Mouse (Mus musculus) spleen, embryonic (tissue): ENCODE results near the gene Sppl3.

ENCODE experiments used
- CTCF ChIA-PET: fragments of 350-600 bp; sonication (Branson Sonifier 250); formaldehyde crosslinking; loops from one replicate; lab custom pipeline; 2022; lab: Charles Lee

Gene Sppl3

DNA sequence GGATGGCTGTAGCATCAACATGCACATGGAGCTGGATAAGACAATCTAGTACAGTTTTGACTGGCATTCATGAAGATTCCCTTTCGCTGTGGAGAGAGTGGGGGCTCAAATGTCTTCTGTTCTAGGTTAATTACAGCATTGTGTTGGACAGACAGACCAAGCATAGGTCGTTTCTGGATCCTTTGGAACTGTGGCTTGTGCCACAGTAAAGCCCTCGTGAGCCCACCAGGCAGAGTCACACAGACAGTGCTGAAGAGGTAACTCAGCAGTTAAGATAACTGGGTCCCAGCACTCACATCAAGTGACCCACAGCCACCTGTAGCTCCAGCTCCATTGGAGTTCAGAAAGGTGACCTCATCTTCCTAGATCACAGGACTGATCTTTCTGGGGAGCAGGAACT, 18.6 kb downstream of the Sppl3 start:
- CTCF ChIA-PET: interaction anchor here (0.5 kb wide), 1 partner anchor 10 kb away, joined by 13 read pairs; no protein-coding TSS in a partner anchor

DNA sequence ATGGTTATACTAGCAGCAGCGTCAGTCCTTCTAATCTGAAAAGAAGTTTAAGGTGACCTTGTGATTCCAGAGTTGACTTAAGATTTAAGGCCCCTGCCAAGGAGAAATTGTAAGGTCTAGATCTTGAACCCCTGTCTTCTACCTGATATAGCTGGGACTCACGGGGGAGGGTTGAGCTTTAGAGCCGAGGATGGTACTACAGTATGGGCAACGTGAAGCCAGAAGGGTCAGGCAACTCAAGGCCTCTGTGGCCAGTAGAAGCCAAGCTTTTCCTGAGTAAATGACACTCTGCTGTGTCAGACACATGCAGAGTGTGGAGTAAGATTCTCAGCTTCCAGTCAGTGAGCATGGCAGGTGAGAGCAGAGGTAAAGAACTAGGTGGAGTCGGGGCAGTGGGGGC, 20.6 kb downstream of the Sppl3 start:
- CTCF ChIA-PET: no interaction called here

DNA sequence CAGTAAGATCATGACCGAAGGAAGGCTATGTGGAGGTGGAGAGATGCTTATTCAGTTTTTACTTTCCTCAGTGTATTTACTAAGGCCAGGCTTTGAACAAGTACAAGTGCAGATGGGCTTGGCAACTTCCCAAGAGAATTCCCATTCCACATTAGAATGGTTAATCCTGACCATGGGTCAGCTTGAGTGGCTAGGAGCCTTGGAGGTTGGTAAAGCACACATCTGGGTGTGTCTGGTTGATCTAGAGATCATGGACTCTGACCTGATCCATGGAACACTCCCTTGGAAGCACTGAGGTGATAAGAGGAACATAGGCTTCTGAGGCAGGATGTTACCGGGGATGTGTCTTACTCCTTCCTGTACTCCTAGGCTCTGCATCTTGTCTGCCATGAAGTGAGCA, 21.7 kb downstream of the Sppl3 start:
- CTCF ChIA-PET: no interaction called here

DNA sequence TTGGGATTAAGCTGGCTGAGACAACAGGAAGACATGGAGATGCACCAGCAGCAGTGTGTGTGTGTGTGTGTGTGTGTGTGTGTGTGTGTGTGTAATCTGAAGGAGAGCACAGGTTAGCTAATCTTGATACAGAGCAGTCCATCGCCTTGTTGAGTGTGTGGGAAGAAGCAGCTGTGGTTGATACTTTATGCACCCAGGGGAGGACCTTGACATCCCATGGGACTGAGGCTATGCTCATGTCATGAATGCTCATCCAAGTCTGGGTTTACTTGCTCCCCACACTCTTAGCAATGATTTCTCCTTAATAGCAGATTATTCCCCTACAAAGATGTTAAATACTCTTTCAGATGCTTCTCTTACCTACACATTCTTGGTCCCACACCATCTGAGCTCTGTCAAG, 24.3 kb downstream of the Sppl3 start:
- CTCF ChIA-PET: no interaction called here

DNA sequence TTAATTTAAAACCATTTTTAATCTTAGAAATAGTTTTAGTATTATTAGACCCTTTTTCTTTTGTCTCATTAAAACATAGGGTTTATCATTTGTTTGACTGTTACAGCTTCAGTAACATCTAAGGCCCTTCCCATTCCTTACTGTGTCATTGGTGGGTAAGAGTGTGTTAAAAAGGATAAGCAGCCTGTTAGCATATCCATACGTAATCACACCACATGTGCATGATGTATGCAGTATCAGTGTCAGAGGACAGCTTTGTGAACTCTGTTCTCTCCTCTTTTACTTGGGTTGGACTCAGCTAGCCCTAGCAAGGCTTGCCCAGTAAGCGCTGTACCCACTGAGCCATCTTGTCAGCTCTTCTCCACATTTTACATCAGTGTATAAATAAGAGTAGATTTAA, 26.2 kb downstream of the Sppl3 start:
- CTCF ChIA-PET: interaction anchor here (0.6 kb wide), 1 partner anchor 210 kb away, joined by 3 read pairs; no protein-coding TSS in a partner anchor

DNA sequence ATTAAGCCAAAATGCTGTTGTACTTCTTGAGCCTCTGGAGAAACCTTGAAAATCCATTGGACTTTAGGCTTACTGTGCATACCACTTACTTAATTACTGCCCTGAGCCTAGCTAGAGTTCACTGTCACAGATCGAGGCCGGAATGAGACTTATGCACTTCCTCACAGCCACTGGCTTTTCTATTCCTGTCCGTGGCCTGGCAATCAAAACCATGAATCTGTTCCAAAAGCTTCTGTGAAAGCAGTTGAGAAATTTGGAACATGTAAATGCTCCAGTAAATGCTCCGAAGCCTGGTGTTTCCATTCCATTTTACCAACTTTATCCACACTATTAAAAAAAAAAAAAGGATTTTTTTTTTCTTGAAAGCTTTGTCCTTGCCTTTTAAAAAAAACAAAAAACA, 29.8 kb downstream of the Sppl3 start:
- CTCF ChIA-PET: interaction anchor here (0.6 kb wide), 1 partner anchor 11 kb away, joined by 4 read pairs; no protein-coding TSS in a partner anchor

DNA sequence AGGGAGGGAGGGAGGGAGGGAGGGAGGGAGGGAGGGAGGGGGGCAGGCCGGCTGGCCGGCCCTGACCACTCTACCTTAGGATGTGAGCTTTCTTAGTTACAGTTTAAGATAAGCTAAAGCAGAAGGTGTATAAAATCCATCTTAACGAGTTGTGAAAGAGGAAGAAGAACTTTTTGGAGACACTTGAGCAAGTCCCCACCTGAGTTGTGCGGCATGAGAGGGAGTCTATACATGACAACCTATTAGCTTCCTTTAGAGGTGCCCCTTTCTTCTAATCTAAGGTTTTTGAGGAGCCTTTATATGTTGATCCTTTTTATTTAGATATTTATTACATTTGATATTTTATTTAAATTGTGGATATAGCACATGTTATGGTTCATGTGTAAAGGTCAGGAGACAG, 32.7 kb downstream of the Sppl3 start:
- CTCF ChIA-PET: interaction anchor here (0.6 kb wide), 1 partner anchor 166 kb away, joined by 9 read pairs; no protein-coding TSS in a partner anchor

DNA sequence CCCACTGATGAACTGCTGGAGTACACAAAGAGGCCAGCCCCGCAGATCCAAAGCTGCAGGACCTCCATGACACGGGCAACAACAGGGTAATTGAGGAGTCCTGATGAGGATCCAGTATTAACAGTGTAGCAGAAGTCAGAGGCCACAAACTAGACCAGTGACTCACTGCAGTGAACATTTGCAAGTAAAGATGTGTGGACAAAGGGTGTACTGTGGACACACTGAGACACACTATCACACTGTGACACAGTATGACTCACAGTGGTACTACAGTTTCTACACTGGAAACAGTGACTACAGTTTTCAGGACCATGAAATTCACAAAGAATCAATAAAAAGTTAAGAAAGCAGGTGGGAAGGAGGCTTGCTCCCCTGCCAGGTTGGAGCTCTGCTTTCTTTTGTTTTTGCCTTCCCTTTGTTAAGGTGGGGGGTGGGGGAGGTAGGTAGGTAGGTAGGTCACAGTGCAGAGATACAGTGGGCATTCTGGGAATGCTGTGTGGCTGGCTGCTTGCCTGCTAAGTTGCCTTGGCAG, 34.3 kb downstream of the Sppl3 start:
- CTCF ChIA-PET: interaction anchor here (0.6 kb wide), 1 partner anchor 74 kb away, joined by 3 read pairs; the partner anchor contains the start of gene Acads

DNA sequence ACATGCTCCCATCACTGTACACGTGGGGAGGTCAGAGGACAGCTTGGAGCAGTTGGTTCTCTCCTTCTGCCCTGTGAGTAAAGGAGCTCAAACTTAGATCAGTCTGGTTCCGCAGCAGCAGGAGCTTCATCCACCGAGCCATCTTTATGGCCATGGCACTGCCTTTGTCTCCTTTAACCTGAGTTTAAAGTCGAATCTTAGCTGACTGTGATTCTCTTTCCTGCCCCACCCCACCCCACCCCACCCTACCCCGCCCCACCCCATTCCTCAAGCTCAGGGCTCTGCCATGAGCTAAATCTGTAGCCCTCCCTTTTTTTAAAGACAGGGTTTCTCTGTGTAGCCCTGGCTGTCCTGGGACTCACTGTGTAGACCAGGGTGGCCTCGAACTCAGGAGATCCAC, 38.8 kb downstream of the Sppl3 start:
- CTCF ChIA-PET: interaction anchor here (0.6 to 1.2 kb wide), 2 partner anchors 9 to 426 kb away, joined by 5 to 6 read pairs; no protein-coding TSS in a partner anchor

DNA sequence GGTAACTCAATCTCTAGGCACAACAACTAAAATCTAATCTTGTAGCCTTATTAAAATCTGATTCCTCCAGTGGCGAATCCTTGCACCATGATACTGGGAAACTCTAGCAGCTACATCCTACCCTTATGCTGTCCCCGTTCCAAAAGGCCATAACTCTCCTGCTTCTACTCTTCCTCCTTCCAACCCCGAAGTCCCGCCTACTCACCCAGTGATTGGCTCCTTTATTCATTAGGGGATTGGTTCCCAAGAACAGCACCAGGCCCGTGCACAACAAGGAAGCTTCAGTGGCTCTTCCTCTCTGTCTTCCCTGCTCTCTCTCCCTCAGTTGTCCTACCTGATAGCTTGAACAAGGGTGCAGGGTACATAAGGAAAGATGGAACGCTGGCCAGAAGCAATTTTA, 39.8 kb downstream of the Sppl3 start:
- CTCF ChIA-PET: no interaction called here

DNA sequence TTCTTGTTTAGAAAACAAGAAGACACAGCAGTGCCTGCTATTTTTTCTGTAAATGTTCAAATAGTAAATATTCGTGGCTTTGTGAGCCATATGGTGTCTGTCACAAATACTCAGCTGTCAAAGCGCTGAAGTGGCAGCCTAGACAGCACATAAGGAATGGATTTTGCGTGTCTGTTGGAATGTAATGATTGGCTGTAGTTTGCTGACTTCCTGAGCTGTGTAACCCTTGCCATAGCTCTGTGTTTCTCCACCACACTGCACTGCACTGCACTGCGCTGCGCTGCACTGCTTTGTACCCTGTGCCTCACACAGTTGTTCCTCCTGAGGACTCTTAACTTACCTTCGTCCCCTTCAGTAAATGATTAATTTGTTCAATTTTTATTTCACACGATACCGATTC, 41.6 kb downstream of the Sppl3 start:
- CTCF ChIA-PET: no interaction called here

DNA sequence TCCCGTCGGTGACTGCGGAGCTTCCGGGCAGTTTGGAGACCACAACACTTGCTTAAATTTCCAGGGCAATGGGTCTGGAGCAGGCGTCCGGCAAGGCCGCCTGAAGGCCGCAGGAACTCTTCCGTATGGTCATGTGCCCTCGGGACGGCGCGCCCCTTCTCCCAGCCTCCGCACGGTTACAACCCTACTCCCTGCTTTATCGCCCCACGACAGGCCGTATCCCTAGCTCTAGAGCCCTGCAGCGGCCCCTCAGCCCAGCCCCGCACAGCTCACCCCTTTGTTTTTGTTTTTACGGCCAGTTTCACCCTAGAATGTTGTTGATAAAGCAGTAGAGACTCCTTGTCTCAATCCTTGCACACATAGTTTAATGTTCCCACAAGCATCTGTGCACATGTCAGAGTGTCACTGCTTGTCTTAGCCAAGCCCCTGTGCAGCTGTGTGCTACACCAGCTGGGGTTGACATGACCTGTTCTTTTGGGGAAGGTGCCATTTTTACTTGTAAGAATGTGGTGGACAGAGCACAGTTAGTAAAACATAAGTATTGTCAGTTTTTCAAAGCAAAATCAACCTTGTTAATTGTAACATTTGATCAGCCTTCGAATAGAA, 43.0 kb downstream of the Sppl3 start:
- CTCF ChIA-PET: no interaction called here

DNA sequence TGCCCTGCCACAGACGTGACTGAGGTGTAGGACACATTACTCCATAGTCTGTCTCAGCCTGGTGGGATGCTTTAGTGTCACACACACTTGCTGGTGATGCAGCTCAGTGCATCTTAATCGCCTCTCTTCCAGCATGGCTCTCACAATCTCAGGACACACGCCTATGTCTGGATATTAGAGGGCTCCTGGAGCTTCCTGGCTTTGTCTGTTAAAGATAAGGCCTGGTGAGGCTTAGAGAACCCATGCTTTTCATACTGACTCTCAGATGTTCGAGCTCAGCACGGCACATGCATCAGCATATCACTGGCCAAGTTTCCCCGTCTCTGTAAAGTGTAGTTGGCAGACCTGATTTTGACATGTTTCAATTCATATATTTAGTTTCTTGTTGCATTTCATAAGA, 44.5 kb downstream of the Sppl3 start:
- CTCF ChIA-PET: interaction anchor here (0.6 kb wide), 1 partner anchor 30 kb away, joined by 3 read pairs; no protein-coding TSS in a partner anchor

DNA sequence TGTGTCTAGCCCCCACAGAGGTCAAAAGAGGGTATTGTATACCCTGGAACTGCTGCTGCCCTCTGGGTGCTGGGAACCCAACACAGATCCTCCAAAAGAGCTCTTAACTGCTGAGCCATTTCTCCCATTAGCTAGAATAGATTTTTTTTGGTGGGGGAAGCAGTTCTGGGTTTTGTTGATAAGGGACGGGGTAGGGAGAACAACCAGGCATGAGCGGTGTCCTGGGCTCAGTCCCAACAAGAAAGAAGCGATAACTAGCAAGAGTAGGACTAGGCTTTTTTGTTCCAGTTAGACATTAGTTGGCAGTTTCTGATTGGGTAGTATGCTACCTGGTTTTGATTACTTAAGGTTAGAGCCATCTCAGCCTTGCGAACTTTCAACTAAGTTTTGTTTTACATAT, 46.2 kb downstream of the Sppl3 start:
- CTCF ChIA-PET: interaction anchor here (0.5 to 1.0 kb wide), 3 partner anchors 50 to 510 kb away, joined by 3 to 8 read pairs (median 3); no protein-coding TSS in a partner anchor

DNA sequence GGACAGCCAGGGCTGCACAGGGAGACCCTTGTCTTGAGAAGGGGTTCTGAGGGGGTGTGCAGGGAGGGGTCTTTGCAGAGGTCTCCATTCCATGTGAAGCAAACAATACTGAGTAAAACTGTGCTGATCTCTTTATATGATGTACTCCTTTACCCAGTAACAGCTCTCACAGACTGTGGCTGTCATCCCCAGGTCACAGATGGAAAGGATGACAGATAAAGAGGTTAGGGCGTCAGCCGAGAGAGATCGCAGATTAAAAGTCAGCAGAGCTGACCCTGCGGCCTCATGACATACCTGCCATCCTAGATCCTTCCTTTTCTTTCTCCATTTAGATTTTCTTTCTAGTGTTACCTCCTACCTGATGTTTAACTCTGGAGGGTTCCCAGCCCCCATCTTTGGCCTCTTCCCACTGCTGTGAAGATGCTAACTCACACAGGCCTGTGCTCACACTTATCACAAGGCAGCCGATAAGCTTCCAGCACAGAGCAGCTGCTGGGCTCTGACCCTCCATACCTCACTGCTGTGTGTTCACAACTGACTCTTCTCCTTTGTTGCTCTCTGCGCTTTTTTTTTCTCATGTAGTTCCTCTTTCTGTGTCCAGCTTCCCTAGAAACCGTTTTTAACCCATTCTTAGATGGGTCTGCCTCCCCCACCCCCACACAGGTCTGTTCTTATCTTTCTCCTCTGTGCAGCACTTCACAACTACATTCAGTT, 47.8 kb downstream of the Sppl3 start:
- CTCF ChIA-PET: interaction anchor here (0.7 to 1.5 kb wide), 3 partner anchors 9 to 261 kb away, joined by 5 to 7 read pairs (median 6); no protein-coding TSS in a partner anchor

DNA sequence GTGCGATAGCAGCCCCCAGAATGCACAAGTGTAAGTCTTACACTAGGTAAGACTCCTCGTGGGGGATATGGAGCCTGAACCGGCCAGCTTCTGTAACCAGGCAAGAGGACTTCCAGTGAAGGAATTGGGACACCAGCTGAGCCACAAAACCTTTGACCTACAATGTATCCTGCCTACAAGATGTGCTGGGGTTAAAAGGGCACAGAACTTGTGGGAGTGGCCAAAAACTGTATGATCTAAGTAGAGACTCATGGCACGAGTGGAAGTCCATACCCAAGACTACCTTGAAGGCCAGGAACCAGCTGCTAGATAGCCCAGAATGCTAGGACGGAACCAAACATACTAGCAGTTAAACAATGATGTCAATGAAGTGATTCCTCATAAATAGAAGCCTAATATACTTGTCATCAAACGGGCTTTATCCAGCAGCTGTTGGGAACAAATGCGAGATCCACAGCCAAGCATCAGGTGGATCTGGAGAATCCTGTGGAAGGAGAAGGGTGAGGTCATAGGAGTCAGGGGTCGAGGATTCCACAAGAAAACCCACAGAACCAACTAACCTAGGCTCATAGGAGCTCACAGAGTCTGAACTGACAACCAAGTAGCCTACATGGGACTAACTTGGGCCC, 49.2 kb downstream of the Sppl3 start:
- CTCF ChIA-PET: interaction anchor here (0.5 kb wide), 1 partner anchor 64 kb away, joined by 4 read pairs; no protein-coding TSS in a partner anchor

DNA sequence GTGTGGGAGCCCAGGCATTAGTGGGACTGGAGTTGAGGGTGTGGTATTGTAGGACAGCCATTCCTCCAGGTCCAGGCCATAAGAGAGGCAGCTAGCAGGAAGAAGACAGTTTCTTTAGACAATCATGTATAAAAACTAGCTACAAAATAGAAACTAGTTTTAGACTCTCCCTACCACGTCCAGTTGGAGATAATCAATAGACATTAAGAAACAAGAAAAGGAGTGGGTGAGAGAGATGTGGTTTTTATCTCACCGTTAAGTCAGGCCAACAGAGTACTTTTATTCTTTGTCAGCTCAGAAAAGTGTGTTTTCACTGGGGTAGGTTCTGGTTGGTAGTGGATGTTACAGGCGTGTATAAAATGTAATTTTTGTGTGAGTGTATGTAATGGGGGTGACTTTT, 50.0 kb downstream of the Sppl3 start:
- CTCF ChIA-PET: no interaction called here

DNA sequence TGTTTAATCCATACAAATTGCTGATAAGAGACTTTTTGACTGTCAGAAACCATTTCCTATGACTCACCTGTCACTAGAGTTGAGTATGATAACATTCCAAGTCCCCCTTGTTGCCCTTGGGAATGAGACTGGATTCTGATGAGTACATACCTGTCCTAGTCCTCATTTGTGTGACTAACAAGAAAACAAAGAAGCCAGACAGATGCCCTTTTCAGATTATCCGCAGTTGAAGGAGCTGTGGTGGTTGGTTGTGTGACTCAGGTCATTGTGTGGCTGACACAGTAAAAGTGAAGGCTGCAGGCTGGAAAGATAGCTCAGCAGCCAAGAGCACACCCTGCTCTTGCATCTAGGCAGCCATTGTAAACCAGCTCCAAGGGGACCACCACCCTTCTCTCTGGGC, 51.6 kb downstream of the Sppl3 start:
- CTCF ChIA-PET: no interaction called here

DNA sequence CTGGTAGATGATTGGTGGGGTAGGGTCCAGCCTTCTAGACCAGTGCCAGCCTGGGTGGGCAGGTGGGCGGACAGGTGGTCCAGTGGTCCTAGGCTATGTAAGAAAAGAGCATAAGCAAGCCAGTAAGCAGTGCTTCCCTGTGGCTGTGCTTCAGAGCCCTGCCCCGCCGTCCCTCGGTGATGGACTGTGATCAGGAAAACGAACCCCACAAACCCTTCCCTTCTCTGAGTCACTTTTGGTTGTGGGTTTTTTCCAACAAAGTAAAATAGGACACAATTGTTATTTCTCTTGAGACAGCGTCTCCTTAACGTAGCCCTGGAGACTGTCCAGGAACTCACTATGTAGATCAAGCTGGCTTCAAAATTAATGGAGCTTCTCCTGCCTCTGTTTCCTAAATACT, 52.5 kb downstream of the Sppl3 start:
- CTCF ChIA-PET: interaction anchor here (0.7 kb wide), 1 partner anchor 600 kb away, joined by 6 read pairs; no protein-coding TSS in a partner anchor

DNA sequence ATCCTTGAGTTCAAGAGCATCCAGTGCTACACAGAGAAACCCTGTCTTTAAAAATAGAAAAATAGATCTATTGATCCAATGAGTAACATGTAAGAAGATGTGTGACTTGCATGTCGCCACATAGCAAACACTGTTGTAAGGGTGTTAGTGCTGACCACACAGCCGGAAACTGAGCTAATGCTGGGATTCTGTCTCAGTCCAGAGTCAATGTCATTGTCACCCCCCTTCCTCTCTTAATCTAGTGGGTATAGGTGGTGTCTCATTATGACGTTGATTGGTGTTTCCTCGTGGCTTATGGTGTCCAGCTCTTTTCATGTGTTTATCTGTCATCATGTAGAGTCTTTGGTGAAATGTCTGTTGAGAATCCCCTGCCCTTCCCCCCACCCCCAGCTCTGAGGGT, 55.3 kb downstream of the Sppl3 start:
- CTCF ChIA-PET: no interaction called here

DNA sequence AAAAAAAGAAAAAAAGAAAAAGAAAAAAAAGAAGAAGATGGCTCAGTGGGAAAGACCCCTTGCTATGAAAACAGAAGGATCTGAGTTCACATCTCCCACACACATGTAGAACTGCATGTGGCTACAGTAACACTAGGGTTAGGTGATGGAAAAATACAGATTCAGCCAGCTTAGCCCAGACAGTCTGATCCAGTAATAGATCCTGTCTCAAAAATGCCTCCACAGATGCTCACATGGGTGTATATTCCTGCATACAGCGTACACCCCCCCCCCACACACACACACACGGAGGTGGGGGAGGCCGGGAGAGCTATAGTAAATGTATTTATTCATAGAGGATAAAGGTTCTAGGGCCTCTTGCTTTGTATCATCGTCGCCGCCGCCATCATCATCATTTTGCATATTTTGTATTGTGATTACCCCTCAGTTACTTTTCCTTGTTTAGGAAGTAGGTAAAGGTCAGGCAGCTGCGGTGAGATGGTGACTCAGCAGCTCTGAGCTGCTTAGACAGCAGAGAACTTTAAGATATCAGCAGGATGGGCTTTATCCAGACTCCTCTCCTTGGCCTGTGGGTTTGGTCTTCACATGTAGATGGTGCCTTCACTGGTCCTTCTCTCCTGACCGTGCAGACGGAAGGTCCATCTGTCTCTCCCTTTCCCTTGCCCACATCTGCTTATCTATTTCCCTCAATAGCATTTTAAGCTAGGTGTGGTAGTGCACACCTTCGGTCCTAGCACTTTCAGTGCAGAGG, 57.9 kb downstream of the Sppl3 start:
- CTCF ChIA-PET: no interaction called here
